Mouse (Mus musculus) monocyte, adult 59 days (primary cell): ENCODE results near the gene Aldoc. TPM values are rescaled to one million over a fixed set of nuclear protein-coding genes. Genes with fewer than 3 reads are reported as not detected.

ENCODE experiments used
- total RNA-seq, 2 experiments: library from RNA; stranded (reverse); gene quantifications; one replicate each; pipeline ENCODE4 v1.2.4; 2023

Aldoc gene
- total RNA-seq, result 1 to 10 TPM; 7.4 to 9.0 TPM

DNA sequence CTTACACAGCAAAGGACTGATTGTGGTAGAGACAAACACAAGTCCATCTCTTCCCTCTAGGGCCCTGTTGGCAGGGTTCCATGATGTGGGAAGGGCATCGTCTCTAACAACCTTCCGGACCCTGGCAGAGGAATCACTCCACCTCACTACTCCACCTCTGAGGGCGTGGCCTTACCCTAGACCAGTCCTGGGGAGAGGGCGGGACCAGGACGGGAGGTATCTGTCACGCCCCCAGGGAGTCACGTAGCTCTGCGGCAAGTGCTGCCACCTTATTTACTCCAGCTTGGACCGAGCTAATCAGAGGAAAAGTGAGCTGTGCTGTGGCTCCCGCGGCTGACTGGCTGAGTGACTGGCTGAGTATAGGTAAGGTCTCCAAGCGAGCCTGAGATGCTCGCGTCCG is at the start of gene Aldoc:
Gene Aldoc, plus strand, starts transcription at position 109 of the 400 bp plus-strand sequence.

GRCm38 (mm10) chr11:78290654-78291053 is 32.1 kb upstream of the Aldoc start, which contains the start of gene BC030499:
TSS of gene BC030499 (plus strand) at chr11:78290841.

DNA sequence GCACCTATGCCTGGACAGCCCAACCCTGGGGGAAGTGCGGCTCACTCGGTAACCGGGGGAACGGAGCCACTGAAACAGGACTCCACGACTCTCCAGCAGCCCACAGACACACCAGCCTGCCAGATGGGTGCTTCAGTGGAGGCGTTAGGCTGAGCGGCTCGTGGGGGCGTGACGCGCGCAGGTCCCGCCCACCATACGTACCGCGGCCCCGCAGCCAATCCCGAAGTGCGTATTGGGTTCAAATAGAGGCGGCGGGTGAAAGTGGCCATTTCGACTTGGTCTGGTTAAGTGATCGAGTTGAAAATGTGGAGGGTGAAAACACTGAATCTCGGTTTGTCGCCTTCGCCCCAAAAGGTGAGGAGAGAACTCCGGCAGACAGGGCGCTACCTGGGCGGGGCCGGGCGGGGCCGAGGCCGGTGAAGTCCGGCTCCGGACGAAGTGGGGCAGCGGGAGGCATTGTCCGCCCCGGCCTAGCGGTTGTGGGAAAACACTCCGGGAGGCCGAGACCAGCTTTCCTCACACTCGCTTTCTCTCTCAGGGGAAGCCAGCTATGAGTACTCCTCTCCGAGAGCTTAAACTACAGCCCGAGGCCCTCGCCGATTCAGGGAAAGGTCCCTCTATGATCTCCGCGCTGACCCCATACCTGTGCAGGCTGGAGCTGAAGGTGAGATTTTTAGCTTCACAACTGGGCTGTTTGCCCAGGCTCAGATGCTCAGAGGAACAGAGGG is 21.2 kb upstream of the Aldoc start, which contains the start of gene Spag5:
Gene Spag5, plus strand, starts transcription at position 173 of the 728 bp plus-strand sequence.

GRCm38 (mm10) chr11:78327634-78328511 is 5.1 kb downstream of the Aldoc start, which contains the start of gene Pigs:
TSS of gene Pigs (plus strand) at chr11:78328415.

DNA sequence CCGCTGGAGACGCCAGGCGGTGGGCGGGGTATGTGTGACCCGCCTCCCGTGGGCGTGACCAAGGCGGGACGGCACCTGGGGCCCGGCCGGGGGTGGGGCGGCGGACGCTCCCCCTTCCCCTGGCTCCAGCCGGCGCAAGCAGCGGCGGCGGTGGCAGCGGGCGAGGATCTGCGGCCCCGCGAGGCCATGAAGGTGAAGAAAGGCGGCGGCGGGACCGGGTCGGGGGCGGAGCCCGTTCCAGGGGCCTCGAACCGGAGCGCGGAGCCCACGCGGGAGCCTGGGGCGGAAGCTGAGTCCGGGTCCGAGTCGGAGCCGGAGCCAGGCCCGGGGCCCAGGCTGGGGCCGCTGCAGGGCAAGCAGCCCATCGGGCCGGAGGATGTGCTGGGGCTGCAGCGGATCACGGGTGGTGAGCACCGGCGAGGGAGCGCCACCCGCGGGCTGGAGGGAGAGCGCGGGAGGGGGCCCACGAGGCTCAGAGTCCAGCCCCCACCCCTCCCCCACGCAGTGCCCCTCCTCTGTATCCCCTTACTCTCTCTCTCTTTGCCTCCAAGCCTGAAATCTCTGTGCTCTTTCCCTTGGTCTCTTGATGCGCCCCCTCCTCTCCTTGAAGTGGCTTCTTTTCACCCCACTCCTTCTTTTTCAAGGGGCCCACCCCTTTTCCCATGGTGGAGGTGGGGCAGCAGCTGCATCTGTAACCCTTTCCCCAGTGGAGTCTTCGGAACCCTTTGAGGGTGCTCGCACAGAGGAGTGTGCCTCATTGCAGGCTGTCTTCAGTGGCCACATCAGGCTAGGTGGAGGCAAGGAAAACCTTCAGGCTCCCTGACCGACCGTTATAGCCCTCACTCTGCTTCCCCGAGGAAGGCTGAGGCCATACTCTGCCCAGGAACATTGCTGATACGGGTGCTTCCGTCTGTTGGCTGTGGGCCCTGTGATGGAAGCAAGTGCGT is 20.9 kb downstream of the Aldoc start, which contains the start of gene Unc119:
Gene Unc119, plus strand, starts transcription at position 102 of the 947 bp plus-strand sequence.

Other genes with a start within 250 kb of the Aldoc start
- 10 to 100 TPM; 17.4 to 20.2 TPM for gene Eral1, start 242.6 kb upstream of the Aldoc start, total RNA-seq
- gene Fam222b, start 228.3 kb upstream of the Aldoc start, total RNA-seq, result 10 to 100 TPM; 26.6 to 30.6 TPM
- under 1 TPM; 0.60 to 0.67 TPM for gene Traf4, start 157.4 kb upstream of the Aldoc start, total RNA-seq
- 1 to 10 TPM; 1.9 to 4.0 TPM for gene Nek8, start 146.3 kb upstream of the Aldoc start, total RNA-seq
- gene Tlcd1, start 146.3 kb upstream of the Aldoc start, total RNA-seq, result 1 to 10 TPM; 2.9 to 3.3 TPM
- gene Rpl23a, start 139.4 kb upstream of the Aldoc start, total RNA-seq, result 1,000 to 10,000 TPM; 1,755 to 1,970 TPM
- gene Rab34, start 134.5 kb upstream of the Aldoc start, total RNA-seq, result 1 to 10 TPM; 4.0 to 4.2 TPM
- gene Proca1, start 129.6 kb upstream of the Aldoc start, total RNA-seq, result not detected
- gene Sdf2, start 77.2 kb upstream of the Aldoc start, total RNA-seq, result 10 to 100 TPM; 52.7 to 55.9 TPM
- 10 to 100 TPM; 59.1 to 66.8 TPM for gene Supt6, start 77.0 kb upstream of the Aldoc start, total RNA-seq
- gene 2610507B11Rik, start 61.2 kb upstream of the Aldoc start, total RNA-seq, result 100 to 1,000 TPM; 105 to 107 TPM
- gene BC030499, start 32.1 kb upstream of the Aldoc start, total RNA-seq, result 1 to 10 TPM; 1.5 TPM
- gene Spag5, start 21.4 kb upstream of the Aldoc start, total RNA-seq, result 1 to 10 TPM in 1 of 2 experiments, under 1 TPM in 1; 0.81 to 2.9 TPM
- 10 to 100 TPM; 60.7 to 63.9 TPM for gene Pigs, start 5.4 kb downstream of the Aldoc start, total RNA-seq
- gene Unc119, start 20.5 kb downstream of the Aldoc start, total RNA-seq, result 10 to 100 TPM; 69.6 to 82.3 TPM
- gene Foxn1, start 63.6 kb downstream of the Aldoc start, total RNA-seq, result not detected
- gene Slc13a2, start 99.2 kb downstream of the Aldoc start, total RNA-seq, result under 1 TPM in 1 of 2 experiments, not detected in 1; 0.66 TPM
- gene Slc46a1, start 142.7 kb downstream of the Aldoc start, total RNA-seq, result 1 to 10 TPM; 5.9 to 7.9 TPM
- gene Sarm1, start 174.8 kb downstream of the Aldoc start, total RNA-seq, result 1 to 10 TPM; 1.9 TPM
- not detected for gene Vtn, start 176.1 kb downstream of the Aldoc start, total RNA-seq
- gene Sebox, start 180.5 kb downstream of the Aldoc start, total RNA-seq, result not detected
- 10 to 100 TPM; 18.9 to 24.0 TPM for gene Tmem199, start 189.2 kb downstream of the Aldoc start, total RNA-seq
- 10 to 100 TPM; 24.6 to 28.4 TPM for gene Poldip2, start 189.2 kb downstream of the Aldoc start, total RNA-seq
- 10 to 100 TPM; 16.8 to 17.1 TPM for gene Tnfaip1, start 213.4 kb downstream of the Aldoc start, total RNA-seq
- 10 to 100 TPM; 31.8 to 33.8 TPM for gene Ift20, start 213.4 kb downstream of the Aldoc start, total RNA-seq
- 10 to 100 TPM; 12.3 to 15.0 TPM for gene Tmem97, start 227.8 kb downstream of the Aldoc start, total RNA-seq